Mouse (Mus musculus): ENCODE data around the gene Fgfr2.

DNA sequence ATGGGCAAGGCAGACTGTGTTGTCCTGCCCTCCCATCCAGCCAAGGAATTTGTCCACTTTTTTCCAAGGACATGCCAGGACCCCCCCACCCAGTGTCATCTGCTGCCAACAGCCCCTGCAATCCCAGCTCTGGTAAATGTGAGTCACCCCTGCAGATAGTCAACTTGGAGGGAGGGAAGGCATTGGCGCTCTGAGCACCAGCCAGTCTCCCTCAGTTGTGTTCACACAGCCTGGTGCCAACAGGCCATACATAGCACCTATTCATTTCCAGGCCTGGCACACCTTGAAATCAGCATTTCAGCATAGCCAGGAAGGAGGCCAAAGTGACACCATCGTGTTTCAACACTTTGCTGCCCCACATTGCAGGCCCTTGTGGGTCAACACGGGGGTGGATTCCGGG, 439.2 kb downstream of the Fgfr2 start:
- TF ChIP-seq CTCF (IDR thresholded peaks at IDR 0.05; ENCODE audit: extremely low read depth, insufficient read length, insufficient replicate concordance, low read depth, low read length) (no peak), POLR2A (IDR thresholded peaks at IDR 0.05; ENCODE audit: low read depth, low read length) (no peak)

All from small intestine, adult 2 months (tissue).